Mouse (Mus musculus) liver, embryonic 14.5 days (tissue): ENCODE measurements around the gene Nodal.

Source experiments
- CTCF ChIP-seq: IDR thresholded peaks from 2 replicates; pipeline ENCODE4 v1.5.1; 2016; ENCODE audit warnings: antibody characterized with exemption, low read depth, control low read depth
- EP300 ChIP-seq: IDR thresholded peaks from 2 replicates; pipeline ENCODE4 v1.6.1; 2016; ENCODE audit warnings: antibody characterized with exemption, low read depth

- TF ChIP-seq CTCF (no peak), EP300 (no peak)
Measured at GRCm38 (mm10) chr10:61420011-61420410, 2.2 kb downstream of the Nodal start.
